Mouse (Mus musculus): Measurements from ENCODE around the gene Dkkl1.
A peak's percentile ranks its signal among the peaks of the same experiment; 100 is the strongest.
"Not testable (repeated sequence)": the region's sequence is repeated elsewhere in the genome, so short reads cannot be mapped to it uniquely, and the experiment has no call there.

Dkkl1 gene

DNA sequence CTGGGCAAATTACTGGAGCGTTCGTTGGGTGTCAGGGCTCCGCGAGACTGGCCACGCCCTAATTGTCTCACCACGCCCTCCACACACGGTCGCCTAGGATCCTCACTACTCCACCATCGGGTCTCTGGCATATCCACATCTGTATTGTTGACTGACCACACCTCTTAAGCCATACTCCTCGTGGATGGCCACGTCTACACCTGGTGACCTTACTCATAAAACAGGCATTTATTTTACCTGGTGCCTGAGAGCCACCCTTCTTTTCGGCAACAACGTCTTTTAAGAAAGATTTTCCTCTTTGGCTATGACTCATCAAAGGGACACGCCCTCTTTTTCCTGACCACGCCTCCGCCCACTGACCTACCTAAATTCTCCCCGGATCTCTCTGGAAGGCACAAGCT lies at the start of gene Dkkl1:
Gene Dkkl1 (minus strand): TSS at position 297 of the 401 bp plus-strand sequence.
- peak; percentile 73 for DNase-seq (ENCODE audit: low spot score)

DNA sequence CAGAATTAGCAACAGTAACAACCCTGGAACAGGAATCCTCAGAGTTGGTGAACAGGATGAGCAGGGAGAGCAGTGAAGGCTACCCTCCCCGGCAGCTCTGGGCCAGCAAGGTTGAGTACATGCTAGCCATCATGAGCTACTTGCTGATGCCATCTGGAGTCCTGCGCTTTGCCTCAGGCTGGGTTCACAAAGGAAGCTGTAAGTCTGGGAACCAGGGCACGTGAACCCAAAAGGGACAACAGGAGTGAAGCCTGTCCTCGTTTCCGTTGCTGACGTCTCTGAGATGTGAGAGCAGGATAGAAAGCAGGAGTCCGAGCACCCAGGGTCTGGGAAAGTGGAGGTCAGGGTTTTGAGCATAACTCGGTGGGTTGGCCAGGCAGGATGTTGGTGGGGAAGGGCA lies 47.3 kb upstream of the Dkkl1 start:
- DNase-seq (ENCODE audit: low spot score), result no peak

DNA sequence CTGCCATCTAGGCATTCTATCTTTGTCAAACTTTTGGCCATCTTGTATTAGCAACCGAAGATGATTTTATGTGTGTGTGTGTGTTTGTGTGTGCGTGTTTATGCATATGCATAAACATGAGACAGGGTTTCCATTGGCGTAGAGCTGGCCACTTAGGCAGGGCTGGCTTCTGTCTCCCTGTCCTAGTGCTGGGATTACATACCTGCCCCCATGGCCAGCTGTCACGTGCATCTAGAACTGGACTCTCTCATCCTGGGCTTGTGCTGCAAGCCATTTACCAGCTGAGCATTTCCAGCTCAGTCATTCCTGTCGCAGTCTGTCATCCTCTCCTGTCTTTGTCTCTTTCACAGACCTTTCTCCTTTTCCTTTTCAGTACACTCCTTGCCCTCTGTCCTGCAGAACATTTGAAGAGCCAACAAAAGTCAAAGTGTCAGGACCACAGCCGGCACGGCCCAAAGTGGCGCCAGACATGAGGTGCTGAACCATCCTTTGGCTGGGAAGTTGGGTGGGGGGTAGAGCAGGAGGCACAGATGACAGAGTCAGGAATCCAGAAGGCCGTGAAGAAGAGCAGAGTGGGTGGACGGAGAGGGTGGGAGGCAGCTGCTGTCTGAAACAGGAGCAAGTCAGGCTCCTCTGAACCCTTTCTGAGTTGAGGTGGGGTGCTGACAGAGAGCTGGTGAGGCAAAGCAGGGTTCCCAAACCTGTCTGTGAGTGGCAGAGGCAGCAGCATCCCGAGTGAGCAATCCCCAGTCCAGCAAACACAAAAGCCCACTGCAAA lies 45.3 kb upstream of the Dkkl1 start:
- no peak for DNase-seq (ENCODE audit: low spot score)

DNA sequence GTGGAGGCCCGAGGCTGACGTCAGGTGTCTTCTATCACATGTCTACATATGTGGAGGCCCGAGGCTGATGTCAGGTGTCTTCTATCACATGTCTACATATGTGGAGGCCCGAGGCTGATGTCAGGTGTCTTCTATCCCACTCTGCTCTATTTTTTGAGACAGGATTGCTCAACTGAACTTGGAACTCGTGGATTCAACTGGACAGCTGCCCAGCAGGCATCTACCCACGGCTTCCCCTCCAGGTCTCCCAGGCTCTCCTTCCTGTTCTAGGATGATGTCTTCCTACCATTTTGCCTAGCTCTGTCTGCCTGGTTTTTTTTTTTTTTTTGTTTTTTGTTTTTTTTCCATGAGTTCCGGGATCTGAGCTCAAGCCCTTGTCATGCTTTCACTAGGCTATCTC lies 43.9 kb upstream of the Dkkl1 start:
- not testable (repeated sequence) for DNase-seq (ENCODE audit: low spot score)

DNA sequence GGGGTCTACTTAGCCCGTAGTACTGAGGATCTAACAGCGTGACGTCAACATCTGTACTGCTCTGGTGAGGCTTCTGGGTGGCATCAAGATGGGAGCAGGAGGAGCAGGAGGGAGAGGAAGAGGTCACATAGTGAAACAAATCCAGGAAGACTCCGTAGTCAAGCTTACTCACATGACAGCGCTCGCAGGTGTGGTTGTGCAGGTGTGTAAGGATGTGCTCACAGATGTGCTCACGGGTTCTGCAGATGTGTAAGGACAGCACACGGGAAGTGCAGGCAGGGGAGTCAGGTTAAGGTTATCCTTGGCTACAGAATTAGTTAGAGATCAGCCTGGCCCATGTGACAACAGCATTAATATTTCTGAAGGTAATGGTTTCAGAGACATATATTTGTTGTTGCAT lies 41.9 kb upstream of the Dkkl1 start:
- no peak for DNase-seq (ENCODE audit: low spot score)

DNA sequence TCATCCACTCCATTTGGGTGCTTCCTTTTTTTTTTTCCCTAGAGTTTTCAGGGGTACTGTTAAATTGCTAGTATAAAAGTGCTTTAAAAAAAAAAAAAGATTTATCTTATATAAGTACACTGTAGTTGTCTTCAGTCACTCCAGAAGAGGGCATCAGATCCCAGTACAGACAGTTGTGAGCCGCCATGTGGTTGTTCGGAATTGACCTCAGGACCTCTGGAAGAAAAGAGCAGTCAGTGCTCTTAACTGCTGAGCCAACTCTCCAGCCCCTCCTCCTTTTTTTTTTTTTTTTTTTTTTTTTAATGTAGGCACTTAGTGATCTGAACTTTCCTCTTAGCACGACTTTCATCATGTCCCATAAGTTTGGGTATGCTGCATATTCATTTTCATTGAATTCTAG lies 35.7 kb upstream of the Dkkl1 start:
- no peak for DNase-seq (ENCODE audit: low spot score)

DNA sequence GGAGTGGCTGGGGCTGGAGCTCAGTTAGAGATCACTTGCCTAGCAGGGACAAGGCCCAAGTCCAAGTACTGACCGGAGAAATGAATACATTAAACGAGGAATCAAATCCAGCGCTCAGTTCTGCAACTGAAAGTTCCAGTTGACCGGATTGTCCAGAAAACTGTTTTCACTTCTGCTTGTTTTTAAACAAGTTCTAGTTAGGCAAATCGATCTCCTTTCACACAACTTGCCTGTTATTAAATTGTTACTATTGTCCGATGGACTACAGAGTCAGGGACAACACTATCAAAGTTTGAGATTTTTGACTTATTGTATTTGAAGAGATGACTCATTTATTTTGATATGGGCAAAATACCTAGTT lies 29.4 kb upstream of the Dkkl1 start:
- DNase-seq (ENCODE audit: low spot score), result no peak

DNA sequence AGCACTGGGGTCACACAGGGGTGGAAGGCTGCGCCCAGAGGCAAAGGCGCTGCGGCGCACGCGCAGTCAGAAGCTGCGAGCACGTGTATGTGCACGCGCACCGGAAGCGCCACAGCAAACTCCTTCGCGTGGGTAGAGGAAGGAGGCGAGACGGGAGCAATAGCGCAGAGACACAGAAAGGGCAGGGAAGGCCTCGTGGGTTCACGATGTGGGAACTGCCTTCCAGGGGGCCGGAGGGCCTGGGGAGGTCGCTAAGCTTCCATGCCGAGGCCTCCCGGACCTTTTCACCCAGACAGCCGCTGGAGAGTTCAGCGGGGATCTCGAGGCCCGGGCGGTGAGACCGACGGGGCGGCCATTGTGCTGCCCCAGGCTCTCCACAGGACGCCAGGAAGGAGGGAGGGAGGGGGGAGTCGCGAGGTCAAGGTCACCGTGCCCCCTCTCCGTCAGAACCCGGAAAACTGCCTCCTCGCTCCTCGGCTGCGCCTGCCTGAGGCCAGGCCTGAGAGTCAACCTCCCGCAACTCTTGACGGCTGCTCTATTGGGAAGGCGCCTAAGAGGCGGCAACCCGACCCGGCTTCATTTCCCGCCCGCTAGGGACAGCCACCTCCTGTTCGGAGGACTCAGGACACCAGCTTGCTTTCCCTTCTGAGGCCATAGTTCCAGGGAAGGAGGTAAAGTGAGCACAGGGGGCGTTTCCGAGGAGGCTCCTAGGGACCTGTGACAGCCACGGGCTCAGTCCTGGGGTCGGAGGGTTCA lies 28.9 kb upstream of the Dkkl1 start, which contains the start of gene Slc6a16:
Gene Slc6a16 (plus strand): TSS at position 453 of the 756 bp plus-strand sequence.
- DNase-seq (ENCODE audit: low spot score), result no peak

DNA sequence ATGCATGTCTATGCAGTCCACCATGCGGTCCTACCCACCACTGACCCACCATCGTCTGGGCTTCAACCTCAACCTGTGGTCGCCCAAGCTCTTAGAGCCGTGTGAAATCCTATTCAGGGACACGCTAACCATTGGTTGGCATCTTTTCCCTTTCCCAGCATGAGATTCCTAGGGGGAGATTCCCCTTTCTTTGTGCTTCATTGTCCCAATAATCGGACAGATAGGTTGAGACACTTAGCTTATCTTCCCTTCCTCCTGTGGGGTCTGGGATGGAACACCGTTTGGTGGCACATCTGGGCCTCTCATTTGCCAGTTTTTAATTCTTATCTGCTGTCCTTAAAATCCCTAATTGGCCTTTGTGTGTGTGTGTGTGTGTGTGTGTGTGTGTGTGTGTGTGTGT lies 28.2 kb upstream of the Dkkl1 start:
- no peak for DNase-seq (ENCODE audit: low spot score)

DNA sequence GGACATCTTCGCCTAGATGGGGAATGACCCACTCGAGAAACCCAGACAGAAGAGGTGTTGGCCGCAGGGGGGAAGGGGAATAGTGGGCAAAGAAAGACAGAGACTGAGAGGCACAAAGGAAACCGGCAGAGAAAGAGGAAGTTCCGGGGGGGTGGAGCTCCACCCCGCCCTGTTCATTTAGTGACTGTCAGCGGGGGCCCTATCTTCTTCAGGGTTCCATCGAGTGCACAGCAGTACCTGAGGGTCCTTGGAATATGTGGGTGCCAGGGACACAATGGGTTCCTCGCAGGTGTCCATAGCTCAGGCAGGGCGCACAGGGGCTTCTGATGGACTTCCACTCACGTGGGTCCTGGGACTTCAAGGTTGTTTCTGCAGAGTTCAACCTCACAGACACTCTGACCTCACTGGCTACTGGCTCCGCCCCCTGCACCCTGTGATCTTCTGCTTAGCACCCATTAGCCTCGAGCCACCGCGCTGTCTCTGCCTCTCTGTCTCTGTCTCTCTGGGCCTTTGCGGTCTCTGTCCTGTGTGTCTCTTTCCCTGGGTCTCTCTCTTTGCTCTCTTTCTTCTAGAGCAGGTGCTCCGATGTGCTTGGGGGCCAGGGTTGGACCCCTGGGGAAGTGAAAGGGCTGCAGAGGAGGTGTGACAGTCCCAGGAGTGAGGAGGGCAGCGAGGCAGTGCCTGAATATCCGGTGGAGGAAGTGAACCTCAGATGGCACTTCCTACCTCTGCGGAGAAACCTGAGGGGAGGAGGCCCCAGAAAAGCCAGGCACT lies 27.0 kb upstream of the Dkkl1 start, which contains the start of gene Cd37:
Gene Cd37 (minus strand): TSS at position 393 of the 774 bp plus-strand sequence.
- DNase-seq (ENCODE audit: low spot score), result peak; percentile 75

DNA sequence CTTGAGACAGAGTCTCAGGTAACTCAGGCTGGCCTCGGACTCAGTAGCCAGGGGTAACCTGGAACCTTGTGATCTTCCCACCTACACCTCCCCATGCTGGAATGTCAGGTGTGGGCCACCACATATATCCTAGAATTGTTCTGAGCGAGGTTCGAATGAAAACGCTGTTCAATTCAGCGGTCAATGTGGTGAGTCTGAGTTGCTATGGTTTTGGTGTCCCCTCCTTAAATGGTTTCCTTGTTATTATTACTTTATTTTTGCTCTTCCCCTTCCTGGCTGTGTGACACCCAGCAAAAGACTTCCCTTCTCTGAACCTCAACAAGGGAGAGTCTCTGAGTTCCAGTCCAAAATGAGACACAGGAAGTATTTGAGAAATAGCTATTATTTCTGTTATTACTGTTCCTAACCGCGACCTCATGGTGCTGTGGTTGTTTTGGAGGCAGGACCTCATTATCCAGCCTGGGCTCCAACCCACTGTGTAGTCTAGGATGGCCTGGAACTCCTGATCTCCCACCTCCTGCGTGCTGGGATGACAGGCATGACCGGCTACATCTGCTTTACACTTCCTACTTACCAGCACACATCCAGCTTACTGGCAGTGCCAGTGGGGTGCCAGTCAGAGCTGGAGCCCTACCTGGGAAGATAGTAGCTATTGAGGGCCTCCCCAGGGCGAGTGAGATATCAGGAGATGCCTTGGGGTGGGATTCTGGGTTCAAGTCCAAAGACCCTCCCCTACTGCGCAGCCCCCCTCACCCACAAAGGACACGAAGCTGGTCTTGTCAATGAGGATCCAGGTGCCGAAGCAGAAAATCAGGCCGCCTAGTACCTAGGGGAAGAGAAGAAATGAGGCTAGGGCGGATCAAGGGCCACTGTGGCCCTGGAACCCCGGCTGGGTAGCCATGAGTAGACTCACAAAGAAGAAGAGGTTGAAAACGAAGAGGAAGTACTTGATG lies 26.1 kb upstream of the Dkkl1 start:
- DNase-seq (ENCODE audit: low spot score), result no peak

DNA sequence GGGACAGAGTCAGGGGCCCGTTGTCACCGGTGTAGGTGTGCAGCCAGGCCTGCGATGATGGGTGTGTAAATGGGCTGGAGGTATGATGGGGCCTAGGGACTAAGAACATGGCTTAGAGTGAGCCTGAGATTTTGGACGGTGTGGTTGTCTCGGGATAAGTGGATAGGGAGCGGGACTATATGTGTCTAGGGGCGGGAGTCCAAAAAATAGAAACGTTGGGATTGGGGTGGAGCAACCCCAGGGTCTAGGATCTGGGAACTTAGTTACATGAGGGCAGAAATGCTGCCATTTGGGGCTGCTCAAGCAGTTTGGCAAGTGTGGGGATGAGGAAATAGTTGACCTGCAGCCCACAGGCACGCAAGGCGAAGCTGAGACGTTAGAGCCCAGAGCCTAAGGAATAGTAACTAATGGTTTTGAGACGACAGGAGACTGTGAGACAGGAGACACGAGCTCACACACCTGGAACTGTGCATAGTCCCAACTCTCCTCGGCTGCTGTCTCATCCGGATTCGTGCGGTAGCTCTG lies 23.8 kb upstream of the Dkkl1 start:
- DNase-seq (ENCODE audit: low spot score), result no peak

DNA sequence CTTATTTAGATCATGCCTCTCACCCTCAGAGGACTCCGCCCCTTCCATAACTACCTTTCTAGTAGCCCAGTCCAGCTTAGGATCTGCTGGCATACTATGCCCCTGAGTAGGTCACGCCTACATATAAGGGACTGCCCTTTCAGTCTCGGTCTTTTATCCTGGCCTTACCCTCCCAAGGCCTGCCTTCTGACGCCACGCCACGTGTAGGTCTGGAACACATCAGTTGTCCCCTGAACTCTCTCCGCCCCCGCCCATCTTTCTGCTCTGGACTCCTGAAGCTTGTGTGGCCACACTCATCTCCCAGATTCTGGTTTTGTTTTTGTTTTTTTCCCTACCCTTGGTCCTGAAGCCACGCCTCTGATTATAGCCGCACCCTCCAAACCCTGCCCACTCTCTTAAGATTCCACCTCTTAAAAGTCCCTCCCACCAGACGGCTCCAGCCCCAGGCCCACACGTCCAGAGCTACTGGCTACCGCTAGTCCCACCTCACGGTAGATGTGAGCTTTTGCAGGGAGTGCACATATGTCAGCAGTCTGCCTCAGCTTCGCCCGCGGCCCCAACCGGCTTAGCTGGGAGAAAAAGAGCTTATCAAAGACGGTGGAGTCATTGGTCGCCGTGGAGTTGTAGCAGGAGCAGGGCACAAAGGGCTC lies 23.1 kb upstream of the Dkkl1 start:
- no peak for DNase-seq (ENCODE audit: low spot score)

DNA sequence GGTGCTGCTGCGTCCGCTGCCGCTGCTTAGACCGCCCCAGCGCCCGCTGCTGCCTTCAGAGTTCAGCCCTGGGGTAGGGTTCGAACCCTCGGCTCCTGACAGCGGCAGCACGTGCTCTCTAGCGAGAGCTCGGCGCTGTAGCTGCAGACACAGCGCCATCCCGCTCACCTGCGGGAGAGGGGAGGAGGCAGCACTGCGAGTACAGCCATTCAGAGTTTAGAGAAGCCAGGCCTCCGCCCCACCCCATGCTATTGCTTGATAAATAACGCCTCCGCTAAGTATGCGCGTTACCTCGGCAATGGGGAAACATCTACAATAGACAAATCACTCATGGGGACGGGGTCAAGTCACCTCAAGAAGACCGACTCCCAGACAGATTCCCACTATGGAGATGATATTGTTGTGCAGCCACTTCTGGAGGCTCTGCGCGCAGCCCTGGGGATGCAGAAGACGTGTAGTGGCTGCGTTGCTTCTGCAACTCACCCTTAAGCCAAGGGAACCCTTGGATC lies 22.4 kb upstream of the Dkkl1 start:
- no peak for DNase-seq (ENCODE audit: low spot score)

DNA sequence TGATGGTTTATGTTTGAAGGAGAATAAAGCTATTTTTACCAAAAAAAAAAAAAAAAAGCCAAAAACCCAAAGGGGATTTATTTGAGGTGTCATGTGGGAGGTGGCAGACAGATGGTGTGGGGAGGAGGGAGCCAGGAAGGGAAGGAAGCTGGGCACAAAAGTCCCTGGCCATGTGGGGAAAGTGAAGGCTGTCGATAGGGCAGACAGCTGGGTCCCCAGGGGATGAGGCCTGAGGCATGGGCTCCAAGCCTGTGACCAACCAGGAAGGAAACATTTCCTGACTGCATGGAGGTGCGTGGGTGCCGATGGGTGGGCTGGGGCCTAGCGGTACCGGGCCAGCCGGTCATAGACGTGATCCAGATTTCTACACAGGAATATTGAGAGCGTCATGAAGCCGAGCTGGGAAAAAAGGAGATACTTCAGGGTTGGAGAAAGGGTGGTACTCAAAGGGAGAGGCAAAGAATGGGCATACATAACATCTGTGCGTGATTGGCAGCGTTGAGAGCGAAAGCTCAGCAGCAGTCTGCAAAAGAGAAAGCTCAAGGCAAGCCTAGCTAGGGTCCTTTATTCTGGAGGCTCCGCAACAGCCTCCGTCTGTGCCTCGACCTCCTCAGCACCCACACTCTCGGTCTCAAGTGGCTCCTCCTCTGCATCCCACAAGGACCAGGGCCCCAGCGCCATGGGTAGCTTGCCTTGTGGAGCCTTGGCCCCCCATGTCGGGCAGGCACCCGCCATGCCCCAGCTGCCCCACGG lies 21.8 kb upstream of the Dkkl1 start:
- DNase-seq (ENCODE audit: low spot score), result no peak

DNA sequence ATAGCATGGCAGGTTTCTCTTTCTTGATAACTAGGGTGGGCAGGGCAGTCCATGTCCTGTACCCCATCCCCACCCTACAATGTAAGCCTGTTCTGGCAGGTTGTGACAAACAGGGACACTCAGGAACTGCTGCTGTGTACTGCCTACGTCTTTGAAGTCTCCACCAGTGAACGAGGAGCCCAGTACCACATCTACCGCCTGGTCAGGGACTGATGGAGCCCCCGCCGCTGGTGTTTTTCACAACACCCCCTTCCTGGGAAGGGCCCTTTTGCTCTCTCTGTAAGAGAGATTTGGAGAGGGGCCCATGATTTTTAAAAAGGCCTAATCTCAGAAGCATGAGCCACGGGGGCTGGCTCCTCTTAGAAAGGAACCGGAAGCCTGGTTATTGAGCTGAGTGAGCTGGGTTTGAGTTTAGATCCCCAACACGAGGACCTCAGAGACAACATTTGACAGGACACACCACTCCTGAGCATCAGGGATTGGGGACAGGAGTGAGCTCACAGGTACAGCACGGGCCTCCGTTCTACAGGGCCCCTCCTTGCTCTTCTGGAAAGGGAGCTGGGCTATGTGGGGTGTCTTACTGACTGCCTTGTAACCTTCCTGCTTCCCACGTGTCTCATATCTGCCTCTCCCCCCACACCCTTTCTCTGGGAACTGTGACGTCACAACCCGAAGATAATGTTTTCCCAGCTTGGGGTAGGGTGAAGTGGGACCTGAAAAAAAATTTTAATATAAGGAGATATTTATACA lies 20.9 kb upstream of the Dkkl1 start:
- DNase-seq (ENCODE audit: low spot score), result peak; percentile 48

DNA sequence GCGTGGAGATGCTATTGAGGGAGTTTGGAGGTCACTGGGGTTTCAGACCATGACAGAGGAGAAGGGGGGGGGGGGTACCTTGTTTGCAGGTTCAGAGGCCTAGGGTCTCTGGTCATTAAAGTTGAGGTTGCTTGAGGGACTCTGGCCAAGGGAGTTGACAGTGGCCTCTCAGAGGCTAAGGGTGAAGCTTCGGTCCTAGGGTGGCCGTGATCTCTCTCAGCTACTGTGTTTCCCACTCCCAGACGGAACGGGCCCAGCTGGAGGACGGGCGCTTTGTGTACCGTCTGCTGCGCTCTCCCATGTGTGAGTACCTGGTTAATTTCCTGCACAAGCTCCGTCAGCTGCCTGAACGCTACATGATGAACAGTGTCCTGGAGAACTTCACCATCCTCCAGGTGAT lies 20.0 kb upstream of the Dkkl1 start:
- DNase-seq (ENCODE audit: low spot score), result no peak

DNA sequence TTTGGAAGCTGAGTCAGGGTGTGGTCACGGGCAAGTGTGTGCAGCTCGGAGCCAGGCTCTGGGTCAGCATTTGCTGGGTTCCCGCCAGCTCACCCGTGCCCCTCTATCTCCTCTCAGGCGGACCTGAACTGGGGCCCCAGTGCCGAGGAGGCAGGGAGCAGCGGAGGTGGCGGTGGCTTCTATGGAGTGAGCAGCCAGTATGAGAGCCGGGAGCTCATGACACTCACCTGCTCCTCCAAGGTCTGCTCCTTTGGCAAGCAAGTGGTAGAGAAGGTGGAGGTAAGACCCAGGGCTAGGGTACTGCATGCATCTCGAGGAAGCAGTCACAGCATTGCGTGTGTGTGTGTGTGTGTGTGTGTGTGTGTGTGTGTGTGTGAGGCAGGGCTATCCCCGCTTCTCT lies 19.2 kb upstream of the Dkkl1 start:
- no peak for DNase-seq (ENCODE audit: low spot score)

Data from c-Kit-positive CD71-positive TER-119-positive erythroid progenitor cells, embryonic 14.5 days (primary cell).